Mouse (Mus musculus) spleen, postnatal 14 days (tissue): Measurements from ENCODE around the gene Atp8a2.

Experiments
- DNase-seq, 2 experiments: peaks; one replicate each; pipeline ENCODE4 v3.0.0; 2021 to 2022; ENCODE audit warnings: low spot score in 2 of 2

Gene Atp8a2

DNA sequence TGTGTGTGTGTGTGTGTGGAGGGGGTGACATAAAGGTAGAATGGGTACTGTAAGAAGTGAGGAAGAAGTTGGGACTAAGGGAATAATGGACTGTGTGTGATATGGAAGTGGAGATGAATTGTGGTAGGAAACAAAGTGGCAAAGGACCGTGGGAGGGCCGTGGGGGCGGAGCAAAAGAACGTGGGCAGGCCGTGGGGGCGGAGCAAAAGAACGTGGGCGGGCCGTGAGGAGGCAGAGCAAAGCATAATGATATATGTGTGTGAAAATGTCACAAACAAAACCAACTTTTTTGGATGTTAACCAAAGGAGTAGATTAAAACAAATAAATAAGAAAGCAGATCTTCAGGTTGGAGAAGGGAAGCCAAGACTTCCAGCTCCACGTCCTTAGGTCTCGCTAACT lies 44.6 kb downstream of the Atp8a2 start:
- no peak for DNase-seq

DNA sequence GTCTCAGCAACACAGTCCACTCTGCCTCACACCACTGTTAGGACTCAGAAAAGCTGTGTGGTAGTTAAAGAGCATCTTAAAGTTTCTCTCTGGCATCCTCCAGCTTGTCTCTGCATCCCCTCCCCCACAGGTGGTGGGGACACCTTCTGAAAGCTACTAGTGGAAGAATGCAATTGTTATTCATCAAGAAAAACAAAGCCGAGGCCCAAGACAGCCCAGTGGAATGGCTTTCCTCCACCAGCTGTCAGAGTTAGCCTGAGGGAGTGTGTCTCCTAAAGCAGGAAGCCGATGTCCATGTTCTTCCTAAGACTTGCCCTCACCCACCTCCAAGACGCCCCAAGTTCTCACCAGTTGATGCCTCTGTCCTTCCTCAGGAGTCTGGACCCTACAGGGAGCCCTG lies 48.1 kb downstream of the Atp8a2 start:
- no peak for DNase-seq

DNA sequence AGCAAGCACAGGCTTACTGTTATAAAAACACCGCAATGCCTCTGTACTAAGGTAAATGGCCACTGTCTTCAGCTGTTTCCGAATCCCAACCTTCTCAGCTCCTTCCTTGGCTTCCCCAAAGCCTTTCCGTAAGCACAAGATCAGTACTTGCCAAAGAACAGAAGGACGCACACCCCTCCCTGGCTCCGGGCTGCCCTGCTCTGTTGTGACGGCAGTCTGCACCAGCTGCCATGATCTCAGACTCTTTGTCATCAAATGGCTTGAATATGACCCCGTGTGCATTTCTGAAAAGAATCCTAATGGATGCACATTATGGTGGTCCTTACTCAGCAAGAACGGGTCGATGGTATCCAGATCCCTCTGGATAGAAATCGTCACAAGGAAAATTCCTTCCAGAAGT lies 53.7 kb downstream of the Atp8a2 start:
- no peak for DNase-seq

DNA sequence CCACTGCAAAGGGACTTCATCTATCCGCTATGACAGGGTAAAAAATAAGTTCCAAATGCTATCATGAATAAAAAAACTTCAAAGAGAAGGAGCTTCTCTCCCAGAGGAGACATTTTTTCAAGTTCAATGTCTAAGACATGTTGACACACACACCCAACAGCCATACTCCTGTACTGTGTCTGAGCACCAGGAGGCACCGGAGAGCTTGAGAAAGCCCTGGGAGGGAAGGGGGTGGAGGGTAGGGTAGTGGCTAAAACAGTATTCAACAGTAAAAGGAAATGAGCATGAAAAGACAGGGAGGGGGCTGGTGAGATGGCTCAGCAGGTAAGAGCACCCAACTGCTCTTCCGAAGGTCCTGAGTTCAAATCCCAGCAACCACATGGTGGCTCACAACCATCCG lies 58.6 kb downstream of the Atp8a2 start:
- no peak for DNase-seq

DNA sequence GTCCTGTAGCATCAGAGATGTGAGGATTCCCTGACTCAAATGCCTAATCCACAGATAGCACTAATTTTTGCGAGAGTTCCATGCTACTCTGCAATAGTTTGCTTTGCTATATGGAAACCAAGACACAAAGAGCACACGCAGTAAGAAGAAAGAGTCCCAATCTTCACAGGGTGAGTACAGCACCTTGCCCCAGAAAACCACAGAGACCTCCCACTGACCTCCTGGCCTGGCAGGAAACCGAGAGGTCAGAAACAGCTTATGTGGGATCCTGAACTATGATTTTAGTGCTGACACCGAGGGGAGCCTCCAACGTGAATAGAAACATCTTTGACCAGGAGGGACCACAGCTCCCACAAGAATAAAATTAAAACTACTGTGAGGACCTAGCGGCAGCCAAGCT lies 59.2 kb downstream of the Atp8a2 start:
- DNase-seq = no peak

DNA sequence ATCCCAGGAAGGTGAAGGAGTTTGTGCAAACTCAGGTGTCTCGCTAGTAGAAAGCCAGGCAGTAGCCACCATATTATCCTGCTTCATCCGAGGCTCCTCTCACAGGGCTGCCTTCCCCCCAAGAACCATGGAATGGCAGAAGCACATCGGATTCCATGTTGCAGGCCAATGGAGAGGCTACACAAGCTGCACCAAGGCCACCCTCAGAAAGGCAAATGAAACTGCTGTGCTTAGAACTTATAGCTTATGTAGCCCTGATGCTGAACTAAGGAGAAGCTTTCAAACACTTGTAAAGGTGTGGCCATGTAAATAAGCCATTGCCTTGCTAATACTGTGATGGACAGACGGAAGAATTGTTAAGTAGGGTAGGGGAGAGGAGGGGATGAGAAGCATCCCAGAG lies 61.2 kb downstream of the Atp8a2 start:
- DNase-seq = no peak

DNA sequence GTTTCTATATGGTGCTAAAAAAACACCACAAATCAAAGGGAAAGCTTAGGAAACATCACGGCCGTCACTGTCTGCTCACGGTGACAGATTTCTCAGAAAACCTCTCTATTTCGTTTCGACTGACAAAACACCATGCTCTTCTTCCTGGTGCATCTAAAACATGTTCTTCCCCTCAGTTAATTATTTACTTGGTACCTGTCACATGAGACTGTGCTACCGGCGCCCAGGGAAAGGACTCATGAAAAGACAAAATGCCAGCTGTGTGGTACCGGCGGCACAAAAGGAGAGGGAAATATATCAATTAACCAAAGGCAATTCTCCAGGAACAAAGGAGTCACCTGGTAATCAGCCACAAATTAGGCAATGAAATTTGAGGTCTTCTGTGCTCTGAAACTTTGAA lies 62.3 kb downstream of the Atp8a2 start:
- no peak for DNase-seq

DNA sequence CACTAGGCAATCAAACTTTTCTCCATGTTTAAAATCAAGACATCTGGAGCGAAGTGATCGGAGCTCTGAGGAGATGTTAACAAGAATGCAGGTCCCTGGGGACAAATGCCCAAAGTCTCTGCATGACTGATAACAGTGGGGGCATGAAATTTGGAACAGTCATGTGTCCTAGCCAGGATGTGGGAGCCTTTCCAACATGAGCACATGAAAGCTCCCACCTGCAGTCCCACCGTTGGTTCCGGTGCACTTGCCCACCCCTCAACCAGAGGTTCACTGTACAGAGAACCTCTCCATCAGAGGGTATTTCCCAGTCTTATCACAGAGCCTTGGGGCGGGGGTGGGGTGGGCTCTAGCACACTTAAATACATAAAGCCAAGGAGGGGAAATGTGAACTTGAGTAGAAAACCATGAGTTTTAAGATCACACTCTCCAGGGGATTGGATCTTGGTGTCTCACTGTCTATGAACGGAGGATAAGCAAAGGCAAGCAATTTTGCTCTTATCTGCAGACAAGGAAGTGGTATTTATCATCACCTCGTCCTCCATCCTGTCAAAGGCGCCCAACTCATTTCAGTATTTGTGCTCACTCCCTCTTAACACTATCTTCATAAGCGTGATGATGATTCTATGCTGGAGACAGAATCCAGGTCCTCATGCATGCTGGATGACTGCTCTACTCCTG lies 65.6 kb downstream of the Atp8a2 start:
- no peak for DNase-seq

DNA sequence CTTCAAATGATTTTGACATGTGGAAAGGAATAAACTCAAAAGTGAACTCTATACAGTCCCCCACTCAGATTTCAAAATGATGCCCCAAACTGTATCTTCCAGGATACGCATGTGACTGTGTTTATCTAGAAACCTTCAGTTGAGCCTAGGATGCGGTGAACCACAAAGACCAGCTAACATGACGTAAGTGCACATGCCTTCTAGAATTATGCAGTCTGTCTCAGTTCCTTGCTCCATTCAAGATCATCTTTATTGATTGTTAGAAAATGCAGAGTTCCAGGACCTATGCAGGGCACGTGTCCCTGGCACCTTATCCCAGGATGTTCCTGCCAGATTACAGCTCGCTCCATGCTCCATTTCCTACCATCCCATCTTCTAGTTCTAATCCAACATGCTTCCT lies 67.4 kb downstream of the Atp8a2 start:
- DNase-seq = no peak

DNA sequence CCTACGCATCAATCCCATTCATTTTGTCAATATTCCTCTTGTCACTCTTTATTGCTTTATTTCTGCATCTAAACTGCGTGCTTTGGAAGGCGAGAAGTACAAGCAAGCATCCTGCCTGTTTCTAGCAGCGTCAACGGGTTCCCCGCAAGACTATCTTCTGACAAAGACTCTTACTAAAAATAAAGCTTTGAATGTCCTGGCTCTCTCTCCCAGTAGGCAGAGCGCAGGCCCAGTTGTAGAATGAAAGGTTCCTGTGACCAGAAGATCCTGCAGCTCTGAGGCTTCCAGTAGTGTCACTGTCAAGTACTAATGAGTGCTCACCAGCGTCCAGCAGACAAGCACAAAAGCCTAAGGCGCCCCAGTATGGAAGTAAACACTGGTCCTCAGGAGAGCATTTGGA lies 71.8 kb downstream of the Atp8a2 start:
- DNase-seq = no peak

DNA sequence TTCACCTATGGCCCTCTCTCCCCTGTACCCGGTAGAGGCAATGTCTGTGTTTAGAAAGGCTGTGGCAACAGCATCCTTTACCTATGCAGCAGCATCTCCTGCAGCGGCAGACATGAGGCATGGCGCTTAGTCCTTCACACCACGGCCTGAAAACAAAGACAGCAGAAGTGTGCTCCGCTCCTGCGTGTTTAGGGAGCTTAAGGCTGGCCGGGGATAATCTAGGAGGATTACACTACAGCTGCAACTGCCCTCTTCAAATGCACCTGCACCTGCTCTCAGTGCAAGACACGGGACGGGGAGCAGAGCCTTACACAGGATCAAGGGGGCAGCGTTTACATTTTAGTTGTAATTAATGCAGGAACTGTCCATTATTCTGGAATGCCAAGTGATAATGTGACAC lies 75.4 kb downstream of the Atp8a2 start:
- DNase-seq = no peak

DNA sequence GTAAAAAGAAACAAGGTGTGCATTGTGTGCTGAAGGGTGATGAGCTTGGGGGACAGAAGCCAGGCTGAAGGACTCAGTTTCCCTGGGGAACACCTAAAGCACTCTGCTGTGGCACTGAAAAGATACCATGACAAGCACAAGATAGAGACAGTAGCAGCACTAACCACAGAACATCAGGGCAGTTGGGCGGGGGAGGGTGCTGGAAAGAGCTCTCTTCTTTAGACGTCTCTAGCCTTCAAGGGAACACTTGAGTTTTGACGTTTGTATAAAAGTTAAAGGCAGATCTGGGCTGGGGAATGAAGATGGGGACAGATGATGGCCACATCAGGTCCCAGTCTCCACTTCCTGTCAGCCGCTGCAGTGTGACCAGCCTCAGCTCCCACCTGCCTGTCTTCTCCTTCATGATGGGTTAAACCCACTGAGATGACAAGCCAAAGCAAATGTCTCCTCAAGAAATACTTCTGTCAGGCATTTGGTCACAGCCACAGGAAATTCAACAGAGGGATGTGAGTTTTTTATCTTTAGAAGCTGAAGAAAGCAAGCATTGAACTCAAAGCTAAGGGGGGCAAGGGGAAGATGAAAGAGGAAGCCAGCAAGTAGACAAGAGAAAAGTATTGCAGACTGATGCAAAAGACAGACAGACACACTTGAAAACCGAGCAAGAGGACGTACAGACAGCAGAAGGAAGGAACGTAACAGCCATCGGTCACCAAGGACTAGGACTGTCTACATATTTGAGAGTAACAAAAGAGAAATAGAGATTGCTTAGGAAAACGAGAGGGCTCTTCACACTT lies 79.0 kb downstream of the Atp8a2 start:
- no peak for DNase-seq

DNA sequence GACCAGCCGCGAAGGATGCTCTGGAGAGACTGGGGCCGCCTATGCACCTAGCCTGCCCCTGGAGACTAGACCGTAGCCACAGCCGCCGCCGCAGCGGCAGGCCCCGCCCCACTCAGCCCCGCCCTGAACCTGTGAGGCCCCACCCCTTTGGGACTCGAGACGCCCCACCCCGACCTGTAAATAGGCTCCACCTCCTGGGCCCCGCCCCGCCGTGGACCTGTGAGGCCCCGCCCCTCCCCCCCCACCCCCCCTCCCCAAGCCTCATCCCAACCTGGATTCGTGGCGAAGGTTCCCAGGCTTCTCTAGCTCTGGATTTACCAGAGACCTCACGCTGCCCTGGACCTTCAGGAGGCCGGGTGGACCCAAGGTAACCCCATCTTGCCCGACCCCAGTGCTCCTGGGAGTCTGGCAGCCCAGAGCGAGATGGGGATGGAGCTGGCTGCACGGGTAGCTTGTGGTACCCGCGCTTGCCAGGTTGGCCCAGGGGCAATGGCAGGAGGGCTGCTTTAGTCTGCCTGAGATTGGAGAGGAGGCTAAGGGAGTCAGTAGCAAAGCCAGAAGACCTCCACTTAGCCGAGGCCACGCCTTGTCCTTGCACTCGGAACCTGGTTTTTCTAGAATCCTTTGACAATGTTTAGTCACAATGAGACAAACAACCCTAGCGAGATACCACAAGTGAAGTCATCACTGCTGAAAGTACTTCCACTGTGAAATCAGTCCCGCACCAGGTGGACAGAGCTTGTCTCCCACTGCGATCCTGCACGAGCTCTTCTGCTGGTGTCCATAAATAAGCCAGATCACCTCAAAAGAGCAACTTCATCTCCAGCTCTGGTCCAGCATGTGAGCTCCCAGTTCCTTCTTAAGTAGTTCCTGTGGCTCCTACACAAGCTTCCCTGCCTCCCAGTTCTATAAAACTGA lies 109.9 kb downstream of the Atp8a2 start:
- no peak for DNase-seq

DNA sequence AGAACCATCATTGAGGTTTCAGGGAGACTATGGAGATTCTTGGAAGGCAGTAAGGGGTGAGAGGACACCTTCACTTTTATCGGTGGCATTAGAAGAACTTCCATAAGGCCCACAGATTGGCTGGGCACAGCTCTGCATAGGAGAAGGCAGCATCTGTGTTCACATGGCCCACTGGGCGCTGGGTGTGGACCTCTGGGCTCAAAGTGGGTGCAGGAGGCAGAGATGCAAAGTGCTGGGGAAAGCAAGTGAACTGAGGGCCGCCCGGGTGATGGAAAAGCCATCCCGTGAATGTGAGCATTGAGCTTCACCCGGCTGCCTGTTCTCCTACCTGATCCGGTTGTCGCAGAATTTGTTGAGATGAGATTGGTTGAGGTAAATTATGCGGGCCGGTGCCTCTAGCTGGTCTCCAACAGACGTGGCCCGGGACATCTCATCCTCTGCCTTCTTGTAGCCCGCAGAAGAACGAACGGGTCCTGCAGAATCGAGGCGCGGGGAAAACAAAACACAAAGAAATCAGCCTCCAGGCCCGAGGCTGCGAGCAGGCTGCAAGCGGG lies 110.6 kb downstream of the Atp8a2 start:
- no peak for DNase-seq

DNA sequence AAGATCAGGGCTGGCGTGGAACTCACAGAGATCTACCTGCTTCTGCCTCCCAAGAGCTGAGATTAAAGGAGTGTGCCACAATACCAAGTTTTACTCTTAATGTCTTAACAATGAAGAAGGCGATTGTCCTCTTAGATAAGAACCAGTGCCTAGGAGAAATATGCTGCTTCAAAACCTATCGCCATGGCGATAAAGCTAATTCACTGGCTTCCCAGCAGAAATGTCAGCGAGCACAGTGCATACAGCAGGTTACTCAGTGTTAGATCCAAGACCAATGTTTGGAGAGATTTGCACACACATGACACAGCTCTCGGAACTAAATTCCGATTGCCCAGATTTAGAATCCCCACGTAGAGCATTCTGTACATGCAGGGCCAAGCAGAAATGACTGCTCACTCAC lies 114.2 kb downstream of the Atp8a2 start:
- DNase-seq = no peak

DNA sequence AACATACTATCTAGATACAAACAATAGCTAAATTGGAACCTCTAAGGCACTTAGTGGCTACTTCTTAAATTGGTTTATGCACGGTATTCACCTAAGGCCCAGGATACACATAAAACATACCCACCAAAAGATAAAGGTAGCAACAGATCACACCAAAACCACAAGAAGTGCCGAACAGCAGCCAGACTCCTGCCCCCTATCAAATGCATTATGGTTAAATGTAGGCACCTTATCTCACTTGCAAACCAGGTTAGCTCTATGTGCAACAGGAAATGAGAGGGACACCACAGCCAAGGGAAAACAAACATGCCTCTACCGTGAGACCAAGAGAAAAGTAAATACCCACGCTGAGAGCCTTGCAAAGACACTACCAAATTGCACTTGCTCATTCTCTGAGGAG lies 124.5 kb downstream of the Atp8a2 start:
- no peak for DNase-seq

DNA sequence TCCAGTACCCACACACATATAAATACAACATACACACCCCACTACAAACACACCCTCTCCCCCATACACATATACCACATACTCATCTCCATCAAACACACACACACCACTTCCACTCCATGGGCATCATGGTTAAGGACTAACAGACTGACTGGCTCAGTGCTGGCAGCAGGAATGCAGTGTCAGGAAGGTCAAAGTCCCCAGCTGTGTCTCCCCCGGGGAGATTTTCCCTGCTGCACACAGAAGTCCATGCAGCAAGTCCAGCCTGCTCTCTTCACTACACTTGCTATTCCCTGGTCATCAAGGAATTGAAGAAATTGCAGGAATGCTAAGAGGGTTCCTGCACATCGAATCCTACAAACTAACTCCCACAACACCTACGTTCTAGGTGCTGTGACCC lies 131.8 kb downstream of the Atp8a2 start:
- no peak for DNase-seq

DNA sequence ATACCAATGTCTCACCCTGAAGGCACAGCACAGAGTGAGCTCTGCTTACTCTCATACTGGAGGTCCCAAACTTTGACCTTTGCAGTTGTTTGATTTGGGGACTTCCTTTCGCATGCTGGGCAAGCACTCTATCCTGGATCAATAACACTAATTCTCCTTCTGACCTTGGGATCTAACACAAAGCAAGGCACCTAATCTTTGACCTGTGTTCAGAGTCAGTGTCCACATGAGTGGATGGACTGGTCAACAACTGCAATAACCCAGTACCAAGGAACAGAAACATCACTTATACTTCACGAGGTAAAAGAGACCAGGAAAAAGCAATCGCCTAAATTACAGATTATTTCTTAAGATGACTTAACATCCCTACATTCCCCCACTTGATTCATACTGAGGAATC lies 136.0 kb downstream of the Atp8a2 start:
- no peak for DNase-seq

DNA sequence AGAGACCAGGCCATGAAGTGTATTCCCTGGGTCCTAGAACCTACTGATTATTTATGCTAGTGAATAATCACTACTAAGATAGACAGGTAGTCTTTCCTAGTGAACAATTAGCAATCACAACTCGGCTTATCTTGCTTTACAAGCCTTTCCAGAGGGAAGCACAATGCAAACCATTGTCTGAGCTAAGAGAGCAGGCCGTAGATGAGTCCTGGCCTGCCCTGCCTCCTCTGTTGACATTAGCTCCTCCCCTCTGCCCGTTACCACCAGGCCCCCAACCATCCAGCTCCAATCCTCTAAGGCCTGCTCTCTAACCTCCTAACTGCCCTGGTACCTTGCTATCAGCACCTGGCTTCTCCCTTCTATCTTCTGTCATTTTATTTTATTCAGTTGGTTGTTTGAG lies 138.1 kb downstream of the Atp8a2 start:
- no peak for DNase-seq

DNA sequence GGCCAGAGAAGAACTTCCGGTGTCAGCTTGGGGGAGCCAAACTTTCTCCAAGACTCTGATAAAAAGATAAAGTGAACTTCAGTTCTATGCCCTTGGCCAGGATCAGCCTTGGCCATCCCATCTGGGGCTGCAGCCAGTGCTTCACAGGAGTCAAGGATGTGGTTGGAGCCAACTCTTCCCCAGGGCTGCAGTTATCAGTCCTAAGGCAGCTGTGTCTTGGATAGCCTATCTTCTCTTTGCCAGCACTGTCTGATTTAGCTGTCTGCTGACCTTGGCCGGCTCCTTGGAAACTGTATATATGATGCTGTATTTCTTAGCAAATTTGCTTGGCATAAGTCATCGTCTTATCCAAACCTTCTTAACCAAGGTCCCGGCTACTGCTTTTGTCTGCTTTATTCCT lies 141.7 kb downstream of the Atp8a2 start:
- DNase-seq = no peak

DNA sequence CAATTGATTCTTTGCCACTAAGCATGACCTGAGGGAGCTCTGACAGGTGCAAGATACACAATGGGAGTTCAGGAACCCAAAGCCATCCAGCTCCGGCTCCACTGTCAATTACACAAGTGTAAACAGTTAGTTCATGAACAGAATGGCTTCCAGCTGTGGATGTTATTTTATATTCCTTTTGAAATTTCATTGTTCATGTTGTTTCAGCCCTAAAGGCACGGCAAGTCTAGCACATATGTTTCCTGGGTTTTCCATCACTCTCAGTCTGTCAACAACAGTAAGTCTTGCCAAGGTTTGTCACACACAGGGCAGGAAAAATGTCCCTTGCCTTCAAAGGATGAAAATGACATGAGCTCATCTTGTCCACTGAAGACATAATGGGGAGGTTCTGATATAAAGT lies 166.3 kb downstream of the Atp8a2 start:
- no peak for DNase-seq

DNA sequence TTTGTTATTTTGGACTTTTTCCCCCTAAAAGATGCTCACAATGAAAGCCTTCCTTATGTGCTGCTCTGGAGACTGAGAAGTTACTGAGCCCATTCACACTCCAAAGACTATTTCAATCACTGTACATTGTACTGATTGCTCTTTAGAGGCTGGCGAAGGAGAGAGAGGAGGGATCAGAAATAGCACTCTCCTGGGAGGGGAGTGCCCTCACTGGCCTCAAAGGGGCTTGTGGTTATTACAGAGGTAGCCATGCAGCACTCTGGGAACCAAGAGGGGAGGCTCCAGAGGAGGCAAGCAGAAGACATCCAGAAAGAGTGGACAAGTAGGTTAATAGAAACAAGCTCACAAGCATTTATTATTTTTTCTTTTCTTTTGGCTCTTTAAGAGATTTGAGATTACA lies 169.8 kb downstream of the Atp8a2 start:
- no peak for DNase-seq
